Mouse (Mus musculus) erythroblast, embryonic 14.5 days (primary cell): ENCODE data around the gene Zfp989.
"Not testable (repeated sequence)": the region's sequence is repeated elsewhere in the genome, so short reads cannot be mapped to it uniquely, and the experiment has no call there.

Source experiments
- GATA1 ChIP-seq: IDR thresholded peaks from 2 replicates; pipeline ENCODE4 v1.6.1; 2012; ENCODE audit warnings: low read length, inconsistent platforms, mixed read lengths
- TAL1 ChIP-seq: IDR thresholded peaks from 3 replicates; pipeline ENCODE4 v1.6.1; 2012; ENCODE audit warnings: low read length, inconsistent platforms, mixed read lengths

DNA sequence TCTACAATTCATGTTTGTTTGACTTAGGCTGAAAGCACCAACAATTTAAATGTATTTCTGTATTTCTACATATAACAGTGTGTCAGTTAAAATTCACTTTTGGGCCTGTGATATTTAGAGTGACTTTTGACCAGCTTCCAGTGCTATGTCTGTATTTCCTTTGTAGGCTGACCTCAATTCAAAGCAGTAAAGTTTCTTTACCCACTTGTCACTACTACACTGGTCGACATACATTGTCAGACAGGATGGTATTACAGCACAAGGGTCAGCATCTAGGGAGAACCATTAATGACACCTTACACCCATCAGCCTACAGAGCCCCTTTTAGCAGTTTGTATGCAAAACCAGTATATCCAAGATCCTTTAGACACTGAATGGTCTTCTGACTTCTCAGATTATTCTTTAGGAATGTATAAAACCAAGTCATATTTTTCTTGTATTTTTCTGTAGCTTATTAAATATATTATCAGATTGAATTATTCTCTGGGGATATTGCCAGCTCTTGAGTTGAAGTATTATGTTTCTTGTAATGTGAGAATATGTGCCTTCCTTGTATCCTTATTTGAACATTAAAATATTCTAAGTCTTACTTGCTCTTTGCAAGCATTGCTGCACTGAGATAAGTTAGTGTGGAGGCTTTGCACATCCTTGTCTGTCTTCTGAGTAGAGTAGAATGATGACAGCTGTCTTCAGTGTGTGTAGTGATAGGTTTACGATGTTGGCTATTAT lies 59.7 kb downstream of the Zfp989 start:
- TF ChIP-seq TAL1, GATA1: not testable (repeated sequence)
